Mouse (Mus musculus) limb, embryonic 11.5 days (tissue): Measurements from ENCODE around the gene Lax1. TPM values are rescaled to one million over a fixed set of nuclear protein-coding genes. Genes with fewer than 3 reads are reported as not detected.

Experiments
- ATAC-seq: fragments of 200-750 bp; cut with Nextera tagmentation; 2 replicates; pipeline ENCODE4 v1.8.0; 2017; ENCODE audit warnings: low read depth; ENCODE audit not compliant: insufficient number of reproducible peaks, low FRiP score, low TSS enrichment
- DNase-seq: peaks from one replicate; pipeline ENCODE4 v3.0.0-alpha.2; 2015; ENCODE audit warnings: low spot score
- H3K27ac ChIP-seq: fragments of 300-500 bp; sonication (generic); replicated peaks from 2 replicates; pipeline ENCODE4 v1.5.1; 2014; ENCODE audit warnings: low read depth, mild to moderate bottlenecking, low read length
- H3K27me3 ChIP-seq: fragments of 300-500 bp; sonication (generic); 2 replicates; pipeline ENCODE4 v1.6.1; 2014; ENCODE audit warnings: mild to moderate bottlenecking, low read length, mixed read lengths; ENCODE audit not compliant: control insufficient read depth, insufficient read depth
- H3K36me3 ChIP-seq: fragments of 300-500 bp; sonication (generic); 2 replicates; pipeline ENCODE4 v1.6.1; 2014; ENCODE audit warnings: mild to moderate bottlenecking, low read length, moderate library complexity, mixed read lengths; ENCODE audit not compliant: control insufficient read depth, insufficient read depth
- H3K4me1 ChIP-seq: fragments of 300-500 bp; sonication (generic); 2 replicates; pipeline ENCODE4 v1.6.1; 2014; ENCODE audit warnings: low read length, mixed read lengths; ENCODE audit not compliant: control insufficient read depth, insufficient read depth
- H3K4me2 ChIP-seq: fragments of 300-500 bp; sonication (generic); 2 replicates; pipeline ENCODE4 v1.6.1; 2014; ENCODE audit warnings: low read depth, mild to moderate bottlenecking, moderate library complexity; ENCODE audit not compliant: severe bottlenecking
- H3K4me3 ChIP-seq: fragments of 300-500 bp; sonication (generic); 2 replicates; pipeline ENCODE4 v1.5.1; 2014; ENCODE audit warnings: low read depth, low read length
- H3K9ac ChIP-seq: fragments of 300-500 bp; sonication (generic); 2 replicates; pipeline ENCODE4 v1.6.1; 2014; ENCODE audit warnings: mild to moderate bottlenecking, low read length
- H3K9me3 ChIP-seq: fragments of 300-500 bp; sonication (generic); 2 replicates; pipeline ENCODE4 v1.6.1; 2016; ENCODE audit warnings: low read length; ENCODE audit not compliant: control insufficient read depth
- WGBS: fragments of 180-500 bp; shearing (Covaris S2); extraction: QIAGEN DNeasy Blood & Tissue Kit; methylation state at CpG from one replicate; pipeline ENCODE4 v1.1.7; 2014; 5-methylcytosine and 5-hydroxymethylcytosine counted together
- microRNA-seq: library from miRNA; unstranded; fragments of <30 nt; microRNA quantifications from one replicate; pipeline ENCODE4, GENCODE M21; 2016
- polyA plus RNA-seq: library from polyadenylated mRNA; unstranded; fragments of >200 nt; fragmentation: Nextera tagmentation; extraction: Ambion mirVana; gene quantifications from 2 replicates; pipeline ENCODE4 v1.2.1, GENCODE M21; 2014

The Lax1 gene
- polyA plus RNA-seq, 1 experiment from 2014 or later: 1.1 TPM

- DNase-seq (no peak), ATAC-seq (no peak)
- no peak overlapping the region for H3K9ac ChIP-seq
- H3K36me3 ChIP-seq: peaks cover 10% of the 10 kb centered on the region
- H3K4me1 ChIP-seq: no peaks in the 10 kb centered on the region
- 94% methylated on average over 7 of the region's 7 CpGs for WGBS
- H3K27ac ChIP-seq: no peak overlapping the region
- H3K9me3 ChIP-seq: no peaks in the 10 kb centered on the region
- no peak overlapping the region for H3K4me2 ChIP-seq
- H3K27me3 ChIP-seq: no peaks in the 10 kb centered on the region
- no peak overlapping the region for H3K4me3 ChIP-seq
Measured at GRCm38 (mm10) chr1:133650288-133651055, 39.4 kb downstream of the Lax1 start.

GRCm38 (mm10) chr1:133645652-133646051 is 44.3 kb downstream of the Lax1 start:
- no peak overlapping the region for H3K4me3 ChIP-seq
- H3K36me3 ChIP-seq: peaks cover 28% of the 10 kb centered on the region
- 93% methylated on average over 5 of the region's 5 CpGs for WGBS
- no peaks in the 10 kb centered on the region for H3K9me3 ChIP-seq
- no peaks in the 10 kb centered on the region for H3K4me1 ChIP-seq
- H3K4me2 ChIP-seq: no peak overlapping the region
- H3K9ac ChIP-seq: no peak overlapping the region
- H3K27me3 ChIP-seq: no peaks in the 10 kb centered on the region
- no peak for ATAC-seq
- no peak overlapping the region for H3K27ac ChIP-seq
- no peak for DNase-seq

- DNase-seq (no peak), ATAC-seq (no peak)
- Histone ChIP-seq H3K4me3 (no peak overlapping the region), H3K36me3 (peaks cover 44% of the 10 kb centered on the region), H3K9me3 (no peaks in the 10 kb centered on the region), H3K27me3 (no peaks in the 10 kb centered on the region), H3K4me2 (no peak overlapping the region), H3K27ac (no peak overlapping the region), H3K4me1 (no peaks in the 10 kb centered on the region), H3K9ac (no peak overlapping the region)
- 95% methylated on average over 2 of the region's 2 CpGs for WGBS
Measured at GRCm38 (mm10) chr1:133641163-133641562, 48.7 kb downstream of the Lax1 start.

GRCm38 (mm10) chr1:133638517-133638916 is 51.4 kb downstream of the Lax1 start:
- Histone ChIP-seq H3K27ac (no peak overlapping the region), H3K4me2 (no peak overlapping the region), H3K36me3 (peaks cover 30% of the 10 kb centered on the region), H3K4me3 (no peak overlapping the region), H3K27me3 (no peaks in the 10 kb centered on the region), H3K4me1 (no peaks in the 10 kb centered on the region), H3K9me3 (no peaks in the 10 kb centered on the region), H3K9ac (no peak overlapping the region)
- 86% methylated on average over 6 of the region's 6 CpGs for WGBS
- no peak for DNase-seq
- no peak for ATAC-seq

DNA sequence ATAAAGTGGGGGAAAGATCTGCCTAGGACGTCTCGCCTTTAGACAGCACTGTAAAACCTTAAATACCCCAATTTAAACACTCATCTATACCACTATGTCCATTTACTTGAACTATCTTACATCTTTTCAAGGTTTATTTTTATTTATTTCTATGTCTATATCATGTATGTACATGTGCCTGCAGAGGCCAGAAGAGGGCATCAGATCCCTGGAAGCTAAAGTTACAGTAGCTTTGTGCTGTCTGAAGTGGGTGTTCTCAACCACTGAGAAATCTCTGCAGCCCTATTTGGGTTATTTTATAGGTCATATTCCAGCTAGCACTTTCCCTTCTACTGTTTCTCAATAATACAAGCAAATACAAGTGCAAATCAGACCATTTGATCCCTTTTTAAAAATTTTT is 57.7 kb downstream of the Lax1 start:
- WGBS: 86% methylated on average over 2 of the region's 2 CpGs
- H3K9me3 ChIP-seq: no peaks in the 10 kb centered on the region
- H3K4me3 ChIP-seq: no peak overlapping the region
- DNase-seq (no peak), ATAC-seq (no peak)
- H3K4me1 ChIP-seq: no peaks in the 10 kb centered on the region
- no peak overlapping the region for H3K9ac ChIP-seq
- H3K27ac ChIP-seq: no peak overlapping the region
- H3K27me3 ChIP-seq: no peaks in the 10 kb centered on the region
- H3K36me3 ChIP-seq: peaks cover 25% of the 10 kb centered on the region
- H3K4me2 ChIP-seq: no peak overlapping the region

Small RNAs within 50 kb of the gene (microRNA-seq; reads per million reads assigned to microRNA genes)
- not detected for gene Mir6903

Other genes with a start within 250 kb of the Lax1 start
- gene Snrpe, start 79.8 kb downstream of the Lax1 start, polyA plus RNA-seq: 911 and 951 TPM in 2 replicates
- not detected in 2 replicates for gene Zbed6, start 29.2 kb downstream of the Lax1 start, polyA plus RNA-seq
- gene Gm38394, start 28.8 kb downstream of the Lax1 start, polyA plus RNA-seq: 9.3 and 9.8 TPM in 2 replicates
- 5.8 and 7.4 TPM in 2 replicates for gene Atp2b4, start 110.9 kb upstream of the Lax1 start, polyA plus RNA-seq
- gene Optc, start 217.9 kb upstream of the Lax1 start, polyA plus RNA-seq: 0.27 and 0.74 TPM in 2 replicates
- 1.5 TPM in 2 replicates for gene Prelp, start 231.3 kb upstream of the Lax1 start, polyA plus RNA-seq